Mouse (Mus musculus): Measurements from ENCODE around the gene Adh6b.

Gene Adh6b

GRCm38 (mm10) chr3:138341471-138341870 is at the start of gene Adh6b:
Gene Adh6b, plus strand, starts transcription at chr3:138341775.
- DNase-seq (ENCODE audit: low spot score in 2 of 2): no peak

GRCm38 (mm10) chr3:138293298-138293895 is 48.2 kb upstream of the Adh6b start:
- no peak for DNase-seq (ENCODE audit: low spot score in 2 of 2)

GRCm38 (mm10) chr3:138300130-138300529 is 41.4 kb upstream of the Adh6b start:
- DNase-seq (ENCODE audit: low spot score in 2 of 2): no peak

GRCm38 (mm10) chr3:138302676-138303075 is 38.9 kb upstream of the Adh6b start:
- DNase-seq (ENCODE audit: low spot score in 2 of 2): no peak

GRCm38 (mm10) chr3:138303771-138304488 is 37.6 kb upstream of the Adh6b start:
- no peak for DNase-seq (ENCODE audit: low spot score in 2 of 2)

GRCm38 (mm10) chr3:138304489-138304871 is 37.1 kb upstream of the Adh6b start:
- no peak for DNase-seq (ENCODE audit: low spot score in 2 of 2)

- no peak for DNase-seq (ENCODE audit: low spot score in 2 of 2)
Observed at GRCm38 (mm10) chr3:138305486-138306289, 35.9 kb upstream of the Adh6b start.

GRCm38 (mm10) chr3:138306290-138306683 is 35.3 kb upstream of the Adh6b start:
- DNase-seq (ENCODE audit: low spot score in 2 of 2): no peak

- no peak for DNase-seq (ENCODE audit: low spot score in 2 of 2)
Observed at GRCm38 (mm10) chr3:138309910-138310309, 31.7 kb upstream of the Adh6b start.

GRCm38 (mm10) chr3:138311015-138311414 is 30.6 kb upstream of the Adh6b start:
- DNase-seq (ENCODE audit: low spot score in 2 of 2): no peak

- DNase-seq (ENCODE audit: low spot score in 2 of 2): no peak
Observed at GRCm38 (mm10) chr3:138312965-138313364, 28.6 kb upstream of the Adh6b start, which contains the start of gene Adh6a. Gene Adh6a, plus strand, starts transcription at chr3:138313286.

GRCm38 (mm10) chr3:138316908-138317472 is 24.6 kb upstream of the Adh6b start:
- no peak for DNase-seq (ENCODE audit: low spot score in 2 of 2)

- no peak for DNase-seq (ENCODE audit: low spot score in 2 of 2)
Observed at GRCm38 (mm10) chr3:138325001-138325400, 16.6 kb upstream of the Adh6b start.

GRCm38 (mm10) chr3:138325466-138325865 is 16.1 kb upstream of the Adh6b start:
- DNase-seq (ENCODE audit: low spot score in 2 of 2): no peak

- DNase-seq (ENCODE audit: low spot score in 2 of 2): no peak
Observed at GRCm38 (mm10) chr3:138333910-138334309, 7.7 kb upstream of the Adh6b start.

GRCm38 (mm10) chr3:138334320-138334719 is 7.3 kb upstream of the Adh6b start:
- no peak for DNase-seq (ENCODE audit: low spot score in 2 of 2)

GRCm38 (mm10) chr3:138335566-138335965 is 6.0 kb upstream of the Adh6b start:
- no peak for DNase-seq (ENCODE audit: low spot score in 2 of 2)

GRCm38 (mm10) chr3:138336104-138336754 is 5.3 kb upstream of the Adh6b start:
- DNase-seq (ENCODE audit: low spot score in 2 of 2): no peak

GRCm38 (mm10) chr3:138347041-138347440 is 5.5 kb downstream of the Adh6b start:
- DNase-seq (ENCODE audit: low spot score in 2 of 2): no peak

- no peak for DNase-seq (ENCODE audit: low spot score in 2 of 2)
Observed at GRCm38 (mm10) chr3:138352012-138352809, 10.6 kb downstream of the Adh6b start.

GRCm38 (mm10) chr3:138358856-138359255 is 17.3 kb downstream of the Adh6b start:
- no peak for DNase-seq (ENCODE audit: low spot score in 2 of 2)
